Mouse (Mus musculus) lung, adult 2 months (tissue): ENCODE data around the gene Igflr1.

Experiments used
- CTCF ChIP-seq: fragments of 200-500 bp; IDR thresholded peaks from 2 replicates; pipeline ENCODE4 v1.5.1; 2011; ENCODE audit warnings: mild to moderate bottlenecking, low read length, control low read depth; ENCODE audit not compliant: insufficient read depth
- POLR2A ChIP-seq: fragments of 200-500 bp; IDR thresholded peaks from 2 replicates; pipeline ENCODE4 v1.6.1; 2011; ENCODE audit warnings: low read depth, mild to moderate bottlenecking, control low read depth, low read length, borderline replicate concordance; ENCODE audit errors: extremely low read depth

GRCm38 (mm10) chr7:30549880-30550279, 15.3 kb upstream of the Igflr1 start:
- TF ChIP-seq CTCF (no peak), POLR2A (no peak)
